Mouse (Mus musculus) CH12.LX (cell line): ENCODE results near the gene Vwa3b. TPM values are rescaled to one million over a fixed set of nuclear protein-coding genes. Genes with fewer than 3 reads are reported as not detected.

Experiments used
- DNase-seq: peaks from one replicate; pipeline ENCODE4 v3.0.0-alpha.2; 2013; ENCODE audit errors: extremely low read depth
- H3K27ac ChIP-seq: 2 replicates; pipeline ENCODE4 v1.5.1; 2012; ENCODE audit warnings: low read depth, mild to moderate bottlenecking, control low read depth, moderate library complexity; ENCODE audit not compliant: insufficient read depth
- H3K27me3 ChIP-seq: replicated peaks from 2 replicates; pipeline ENCODE3; 2012; ENCODE audit warnings: inconsistent platforms
- H3K36me3 ChIP-seq, 2 experiments: replicated peaks in 1 of 2; 2 replicates each; pipeline versions ENCODE3 to v1.6.1; 2012; ENCODE audit warnings: inconsistent platforms in 1 of 2, low read length in 1 of 2, mild to moderate bottlenecking in 1 of 2, mixed read lengths in 1 of 2, moderate library complexity in 1 of 2; ENCODE audit not compliant: control insufficient read depth in 1 of 2, insufficient read depth in 1 of 2
- H3K4me1 ChIP-seq, 2 experiments: 2 replicates each; pipeline ENCODE4 v1.6.1; 2012; ENCODE audit warnings: inconsistent platforms in 1 of 2, moderate library complexity in 1 of 2; ENCODE audit not compliant: insufficient read depth in 2 of 2, control insufficient read depth in 1 of 2
- H3K4me2 ChIP-seq: 2 replicates; pipeline ENCODE4 v1.6.1; 2012; ENCODE audit warnings: low read depth, mild to moderate bottlenecking, control low read depth; ENCODE audit not compliant: poor library complexity, insufficient read depth, severe bottlenecking
- H3K4me3 ChIP-seq, 3 experiments: fragments of 150-350 bp in 1 of 3; sonication (generic) in 1 of 3; replicated peaks in 1 of 3; 2 replicates each; pipeline versions ENCODE3 to v1.5.1; 2011 to 2012; ENCODE audit warnings: low read depth in 2 of 3, low read length in 2 of 3, mild to moderate bottlenecking in 2 of 3, moderate library complexity in 2 of 3, control low read depth in 1 of 3, improper control_type of control experiment in 1 of 3, inconsistent platforms in 1 of 3, mixed read lengths in 1 of 3; ENCODE audit not compliant: poor library complexity in 1 of 3
- H3K79me2 ChIP-seq: replicated peaks from 2 replicates; pipeline ENCODE4 v1.6.1; 2012; ENCODE audit warnings: mild to moderate bottlenecking, moderate library complexity; ENCODE audit not compliant: control insufficient read depth, poor library complexity, insufficient read depth, severe bottlenecking; ENCODE audit errors: extremely low read depth
- H3K9ac ChIP-seq: 2 replicates; pipeline ENCODE4 v1.6.1; 2012; ENCODE audit warnings: low read depth, mild to moderate bottlenecking, control low read depth, moderate library complexity; ENCODE audit not compliant: insufficient read depth
- H3K9me3 ChIP-seq: replicated peaks from 2 replicates; pipeline ENCODE3; 2012; ENCODE audit warnings: low read length, inconsistent platforms, mixed read lengths
- BHLHE40 ChIP-seq: IDR thresholded peaks from 2 replicates; pipeline ENCODE4 v1.6.1; 2011; ENCODE audit warnings: mild to moderate bottlenecking, low read depth, low read length, improper control_type of control experiment
- E2F4 ChIP-seq: IDR thresholded peaks from 2 replicates; pipeline ENCODE4 v1.6.1; 2011; ENCODE audit warnings: low read depth, low read length, improper control_type of control experiment; ENCODE audit not compliant: insufficient replicate concordance
- EP300 ChIP-seq: IDR thresholded peaks from 2 replicates; pipeline ENCODE4 v1.6.1; 2011; ENCODE audit warnings: low read length, improper control_type of control experiment
- ETS1 ChIP-seq: conservative IDR thresholded peaks from 2 replicates; pipeline ENCODE4 v1.6.1; 2012; ENCODE audit warnings: low read depth, mild to moderate bottlenecking, inconsistent platforms, low read length, improper control_type of control experiment, moderate library complexity
- HCFC1 ChIP-seq: IDR thresholded peaks from 2 replicates; pipeline ENCODE4 v1.6.1; 2012; ENCODE audit warnings: low read depth, mild to moderate bottlenecking, inconsistent platforms, low read length, improper control_type of control experiment
- IRF4 ChIP-seq: IDR thresholded peaks from 2 replicates; pipeline ENCODE4 v1.6.1; 2014; ENCODE audit warnings: low read depth, mild to moderate bottlenecking, inconsistent platforms, low read length, improper control_type of control experiment
- JUN ChIP-seq: IDR thresholded peaks from 2 replicates; pipeline ENCODE4 v1.6.1; 2011; ENCODE audit warnings: low read depth, mild to moderate bottlenecking, low read length, improper control_type of control experiment, moderate library complexity; ENCODE audit not compliant: insufficient read depth
- MAX ChIP-seq: IDR thresholded peaks from 2 replicates; pipeline ENCODE4 v1.6.1; 2011; ENCODE audit warnings: low read length, improper control_type of control experiment
- MEF2A ChIP-seq: IDR thresholded peaks from 2 replicates; pipeline ENCODE4 v1.6.1; 2014; ENCODE audit warnings: low read depth, mild to moderate bottlenecking, inconsistent platforms, low read length, improper control_type of control experiment, borderline replicate concordance
- MXI1 ChIP-seq: IDR thresholded peaks from 2 replicates; pipeline ENCODE4 v1.6.1; 2011; ENCODE audit warnings: mild to moderate bottlenecking, low read depth, low read length, improper control_type of control experiment
- MYC ChIP-seq: IDR thresholded peaks from 2 replicates; pipeline ENCODE4 v1.6.1; 2011; ENCODE audit warnings: low read depth, mild to moderate bottlenecking, improper control_type of control experiment, low read length
- NELFE ChIP-seq: IDR thresholded peaks from 2 replicates; pipeline ENCODE4 v1.6.1; 2011; ENCODE audit warnings: low read depth, low read length, improper control_type of control experiment
- NRF1 ChIP-seq: IDR thresholded peaks from 2 replicates; pipeline ENCODE4 v1.6.1; 2014; ENCODE audit warnings: low read depth, mild to moderate bottlenecking, inconsistent platforms, low read length, improper control_type of control experiment, moderate library complexity
- PAX5 ChIP-seq: IDR thresholded peaks from 2 replicates; pipeline ENCODE4 v1.6.1; 2012; ENCODE audit warnings: low read length, inconsistent platforms, mixed read lengths
- POLR2A ChIP-seq: IDR thresholded peaks from 2 replicates; pipeline ENCODE4 v1.6.1; 2011; ENCODE audit warnings: low read depth, mild to moderate bottlenecking, improper control_type of control experiment, low read length
- POLR2AphosphoS2 ChIP-seq: IDR thresholded peaks from 2 replicates; pipeline ENCODE4 v1.6.1; 2011; ENCODE audit warnings: low read depth, low read length, improper control_type of control experiment
- RCOR1 ChIP-seq: conservative IDR thresholded peaks from 2 replicates; pipeline ENCODE4 v1.6.1; 2012; ENCODE audit warnings: low read depth, mild to moderate bottlenecking, inconsistent platforms, low read length, improper control_type of control experiment
- SMC3 ChIP-seq: IDR thresholded peaks from 2 replicates; pipeline ENCODE4 v1.6.1; 2011; ENCODE audit warnings: low read depth, low read length, improper control_type of control experiment
- TBP ChIP-seq: conservative IDR thresholded peaks from 2 replicates; pipeline ENCODE4 v1.6.1; 2011; ENCODE audit warnings: low read depth, low read length, improper control_type of control experiment
- TCF12 ChIP-seq: IDR thresholded peaks from 2 replicates; pipeline ENCODE4 v1.6.1; 2014; ENCODE audit warnings: low read depth, mild to moderate bottlenecking, inconsistent platforms, low read length, improper control_type of control experiment
- USF1 ChIP-seq: IDR thresholded peaks from 2 replicates; pipeline ENCODE4 v1.6.1; 2014; ENCODE audit warnings: low read depth, mild to moderate bottlenecking, inconsistent platforms, low read length, improper control_type of control experiment
- ZC3H11A ChIP-seq: IDR thresholded peaks from 2 replicates; pipeline ENCODE4 v1.6.1; 2012; ENCODE audit warnings: low read depth, mild to moderate bottlenecking, inconsistent platforms, low read length, improper control_type of control experiment
- ZKSCAN1 ChIP-seq: IDR thresholded peaks from 2 replicates; pipeline ENCODE4 v1.6.1; 2012; ENCODE audit warnings: low read depth, inconsistent platforms, low read length, improper control_type of control experiment, borderline replicate concordance
- ZMIZ1 ChIP-seq: IDR thresholded peaks from 2 replicates; pipeline ENCODE4 v1.6.1; 2012; ENCODE audit warnings: low read depth, mild to moderate bottlenecking, inconsistent platforms, low read length, improper control_type of control experiment
- dilution Hi-C: fragments of 300-500 bp; cut with MboI; formaldehyde crosslinking; loops from 2 replicates; pipeline ENCODE4 v1.14.3; 2020; ENCODE audit warnings: low sequenced_read_pairs; ENCODE audit not compliant: extremely low pct_unique_long_range_greater_than_20kb, extremely low pct_ligation_motif_present
- in situ Hi-C: fragments of 300-500 bp; cut with MboI; formaldehyde crosslinking; loops from 3 replicates; pipeline ENCODE4 v1.14.3; 2019; ENCODE audit warnings: low sequenced_read_pairs, low pct_ligation_motif_present, low pct_unique_long_range_greater_than_20kb, mixed read lengths
- polyA plus RNA-seq: library from polyadenylated mRNA; unstranded; fragments of >175 nt; gene quantifications from 2 replicates; pipeline ENCODE4 v1.2.1, GENCODE M21; 2012; ENCODE audit warnings: low read depth; ENCODE audit not compliant: insufficient read length
- total RNA-seq, 2 experiments: library from RNA; depleted of rRNA; stranded (reverse); fragments of 300-350 nt in 1 of 2; fragments of >200 nt in 1 of 2; gene quantifications; 2 replicates each; pipeline ENCODE4 v1.2.3; 2012 to 2014

The Vwa3b gene
- total and polyA plus RNA-seq, 3 experiments: not detected

- H3K9me3 ChIP-seq: no peaks in the 10 kb centered on the region
- no peak for DNase-seq
- TF ChIP-seq MXI1: no peak
- no peak for TF ChIP-seq BHLHE40
- TF ChIP-seq USF1: no peak
- TF ChIP-seq TCF12: no peak
- no peak for TF ChIP-seq POLR2AphosphoS2
- no peak for TF ChIP-seq SMC3
- TF ChIP-seq EP300: no peak
- TF ChIP-seq HCFC1: no peak
- no peak for TF ChIP-seq MEF2A
- no peaks in the 10 kb centered on the region for H3K36me3 ChIP-seq
- dilution Hi-C loops (no loop called here), in situ Hi-C loops (no loop called here)
- no peak overlapping the region for H3K4me3 ChIP-seq
- peaks cover 2 to 28% of the 10 kb centered on the region in 2 experiments; a peak in 3 of 4 replicates for H3K4me1 ChIP-seq
- H3K9ac ChIP-seq: no peak overlapping the region
- no peak overlapping the region for H3K4me2 ChIP-seq
- no peaks in the 10 kb centered on the region for H3K27me3 ChIP-seq
- no peaks in the 10 kb centered on the region for H3K79me2 ChIP-seq
- no peak overlapping the region for H3K27ac ChIP-seq
Observed at GRCm38 (mm10) chr1:37060856-37061255, 34.5 kb downstream of the Vwa3b start.

- no peaks in the 10 kb centered on the region for H3K79me2 ChIP-seq
- no peak for DNase-seq
- dilution Hi-C loops: no loop called here
Observed at GRCm38 (mm10) chr1:37063053-37063452, 36.7 kb downstream of the Vwa3b start.

More at GRCm38 (mm10) chr1:37063053-37063452, 36.7 kb downstream of the Vwa3b start:
- H3K9me3 ChIP-seq: no peaks in the 10 kb centered on the region
- H3K27ac ChIP-seq: no peak overlapping the region
- H3K4me1 ChIP-seq: peaks cover 2 to 28% of the 10 kb centered on the region in 2 experiments; a peak in 3 of 4 replicates
- H3K4me2 ChIP-seq: no peak overlapping the region
- H3K36me3 ChIP-seq: no peaks in the 10 kb centered on the region
- no peak overlapping the region for H3K9ac ChIP-seq
- in situ Hi-C loops: no loop called here
- no peak overlapping the region for H3K4me3 ChIP-seq
- H3K27me3 ChIP-seq: no peaks in the 10 kb centered on the region
- TF ChIP-seq EP300 (no peak), TBP (no peak), IRF4 (no peak), ZKSCAN1 (no peak), ZC3H11A (no peak), BHLHE40 (no peak), JUN (no peak), ZMIZ1 (no peak), ETS1 (no peak), NRF1 (no peak), NELFE (no peak), RCOR1 (no peak), POLR2A (no peak), HCFC1 (no peak), MYC (no peak), E2F4 (no peak), PAX5 (no peak), POLR2AphosphoS2 (no peak), MAX (no peak)
- TF ChIP-seq, all 38 proteins: peak for 0
